Mouse (Mus musculus): ENCODE data around the gene Lysmd4. TPM values are rescaled to one million over a fixed set of nuclear protein-coding genes. Genes with fewer than 3 reads are reported as not detected.

Gene Lysmd4
- total RNA-seq (2021), result 10 to 100 TPM; 14.2 to 14.4 TPM

DNA sequence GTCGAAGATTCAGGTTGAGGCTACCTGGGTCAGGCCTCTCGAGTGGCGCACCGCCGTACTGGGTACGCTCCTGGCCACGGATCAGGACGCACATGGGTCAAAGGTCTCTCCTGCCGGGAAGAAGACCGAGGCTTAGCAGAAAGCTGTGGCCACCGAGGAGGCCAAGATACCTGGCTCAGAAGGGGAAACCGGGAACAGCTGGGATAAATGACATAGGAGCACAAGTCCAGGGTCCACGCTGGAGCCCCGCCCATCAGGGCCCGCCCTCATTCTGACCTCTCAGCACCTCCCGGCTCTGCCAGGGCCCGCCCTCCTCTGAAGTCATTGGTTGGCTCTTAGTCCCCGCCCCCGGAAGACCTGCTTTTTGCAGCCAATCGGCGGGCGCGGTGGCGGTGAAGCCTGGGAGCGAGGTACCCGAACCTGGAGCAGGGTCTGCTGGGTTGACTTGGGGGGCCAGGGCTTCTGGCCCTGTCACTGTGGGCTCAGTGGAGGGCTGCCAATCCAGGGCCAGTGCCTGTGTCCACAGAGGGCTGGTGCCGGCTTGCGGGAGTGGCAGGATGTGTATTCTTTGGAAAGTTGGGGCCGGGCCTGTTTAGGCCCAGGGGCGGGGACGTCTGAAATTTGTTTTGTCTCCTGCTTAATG, at the start of gene Lysmd4:
Gene Lysmd4 (plus strand): TSS at position 325 of the 643 bp plus-strand sequence.
- DNase-seq, result peak; percentile 98

DNA sequence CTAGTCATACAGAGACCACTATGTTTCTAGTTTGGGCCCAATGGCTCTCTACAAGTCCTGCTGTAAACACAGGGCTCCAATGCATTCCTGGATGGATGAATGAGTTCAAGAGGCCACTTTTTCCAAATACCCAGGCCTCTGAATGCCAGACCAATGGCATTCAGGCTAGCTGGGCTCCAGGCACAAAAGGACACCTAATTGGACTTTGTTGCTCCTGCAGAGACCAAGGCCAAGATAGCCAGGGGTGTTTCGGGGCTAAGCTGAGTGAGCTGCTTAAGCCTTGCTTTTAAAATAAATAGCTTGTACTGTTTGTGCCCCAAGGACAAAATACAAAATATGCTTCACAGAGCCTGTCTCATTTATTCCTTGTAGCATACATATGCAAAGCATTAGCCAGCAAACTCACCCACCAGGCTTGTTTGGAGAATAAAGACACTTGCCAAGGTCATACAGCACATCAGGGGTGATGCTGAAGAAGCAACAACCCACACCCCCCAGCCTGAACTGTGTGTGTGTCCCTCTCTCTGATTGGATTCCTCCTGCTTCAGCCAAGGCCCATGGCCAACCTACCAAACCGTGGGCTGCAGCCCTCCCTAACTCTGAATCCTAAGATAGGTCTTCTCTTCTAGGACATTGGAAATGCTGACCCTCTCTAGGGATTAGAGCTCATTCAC, 48.7 kb upstream of the Lysmd4 start:
- no peak for DNase-seq

DNA sequence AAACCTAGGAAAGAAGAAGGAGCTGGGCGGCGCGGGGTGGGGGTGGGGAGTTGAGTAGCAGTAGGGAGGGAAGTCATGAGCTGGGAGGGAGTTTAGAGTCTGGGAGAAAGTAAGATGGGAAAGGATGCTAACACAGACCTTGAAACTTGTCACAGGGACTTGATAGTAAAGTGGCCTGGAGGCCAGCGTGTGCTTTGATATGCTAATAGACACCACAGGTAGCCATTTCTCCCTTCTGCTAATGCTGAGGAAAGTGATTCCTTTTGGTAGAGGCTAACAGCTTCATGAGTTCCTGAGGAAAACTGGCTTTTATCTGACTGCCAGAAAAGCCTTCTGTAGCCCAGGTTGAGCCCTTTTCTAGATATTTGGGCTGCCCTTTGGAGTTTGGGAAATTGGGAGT, 38.6 kb upstream of the Lysmd4 start:
- DNase-seq, result no peak

DNA sequence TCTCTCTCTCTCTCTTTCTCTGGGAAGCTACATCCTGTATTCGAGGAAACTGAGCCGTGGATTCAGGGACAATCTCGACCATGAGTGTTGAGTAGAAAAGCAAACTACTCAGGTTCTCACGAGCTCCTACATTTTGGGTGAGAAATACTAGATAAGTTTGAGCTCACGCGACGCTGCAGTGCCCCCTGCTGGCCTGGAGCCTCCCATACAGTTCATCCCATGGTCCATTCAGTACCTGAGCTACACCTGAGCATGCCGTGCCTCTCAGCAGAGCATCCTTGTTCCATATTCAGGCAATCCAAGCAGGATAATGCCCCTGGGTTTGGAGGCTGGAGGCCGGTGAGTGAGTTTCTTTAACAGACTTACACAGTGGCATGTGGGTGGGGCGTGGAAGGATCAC, 22.9 kb upstream of the Lysmd4 start:
- peak; percentile 81 for DNase-seq

DNA sequence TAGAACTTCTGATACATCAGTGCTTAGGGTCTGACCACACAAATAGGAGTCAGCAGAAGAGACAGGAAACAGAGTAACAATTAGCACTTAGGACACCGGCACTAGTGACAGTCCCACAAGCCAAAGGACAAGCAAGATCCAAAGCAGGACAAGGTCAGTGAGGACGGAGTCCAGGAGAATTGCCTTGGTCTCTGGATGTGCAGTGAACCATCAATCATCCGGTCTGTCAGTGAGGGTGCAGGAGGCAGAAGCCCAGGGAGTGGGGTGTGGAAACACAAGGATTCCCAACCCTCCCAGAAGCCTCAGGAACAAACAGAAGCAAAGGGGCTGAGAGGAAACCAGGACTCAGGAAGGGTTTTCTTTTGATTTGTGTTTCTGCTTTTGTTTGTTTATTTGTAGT, 18.7 kb upstream of the Lysmd4 start:
- no peak for DNase-seq

DNA sequence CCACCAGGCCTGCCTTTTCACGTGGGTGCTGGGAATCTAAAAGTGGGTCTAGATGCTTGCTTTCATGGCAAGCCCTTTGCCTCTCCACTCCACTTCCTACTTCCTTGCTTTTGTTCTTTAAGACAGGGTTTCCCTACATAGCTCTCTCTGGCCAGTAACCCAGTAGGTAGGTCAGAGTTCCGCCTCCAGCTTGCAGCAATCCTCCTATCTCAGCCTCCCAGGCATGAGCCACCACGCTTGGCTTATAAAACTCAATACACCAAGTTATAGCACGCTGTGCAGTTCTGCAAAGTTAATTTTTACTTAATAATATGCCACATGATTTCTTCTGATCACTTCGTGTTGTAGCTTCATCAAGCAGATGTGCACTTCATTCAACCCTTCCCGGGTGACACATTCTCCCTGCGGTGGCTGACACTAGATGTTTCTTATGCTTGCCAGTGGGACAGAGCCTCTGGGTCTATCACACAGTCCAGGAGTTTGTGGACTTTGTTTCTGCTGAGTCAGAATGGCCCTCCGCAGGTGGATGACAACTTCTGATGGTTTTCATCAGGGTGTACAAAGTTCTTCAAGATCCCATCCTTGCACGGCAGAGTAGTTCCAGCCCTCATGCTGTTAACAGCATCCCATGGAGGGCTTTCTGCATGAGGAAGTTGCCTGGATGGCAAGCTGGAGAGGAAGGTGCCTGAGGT, 16.5 kb upstream of the Lysmd4 start:
- DNase-seq, result no peak

DNA sequence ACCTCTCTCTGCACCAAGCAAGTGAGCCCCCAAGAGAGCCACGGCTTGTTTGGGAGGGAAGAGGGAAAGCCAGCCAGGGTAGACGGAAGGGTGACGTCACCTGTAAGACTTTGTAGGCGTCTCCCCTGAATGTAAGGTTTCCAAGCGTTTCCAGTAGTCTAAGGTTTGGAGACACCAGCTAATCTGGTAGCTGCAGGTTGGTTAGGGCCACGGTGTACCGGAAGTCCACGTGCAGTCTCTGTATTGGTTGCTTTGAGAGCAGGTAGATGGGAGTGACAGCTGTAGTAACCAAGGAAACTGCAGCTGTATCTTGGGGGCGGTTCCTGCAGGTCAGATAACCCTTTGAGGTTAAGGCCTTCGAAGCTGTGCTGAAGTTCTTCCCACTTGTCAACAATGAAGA, 15.8 kb upstream of the Lysmd4 start:
- DNase-seq, result no peak

DNA sequence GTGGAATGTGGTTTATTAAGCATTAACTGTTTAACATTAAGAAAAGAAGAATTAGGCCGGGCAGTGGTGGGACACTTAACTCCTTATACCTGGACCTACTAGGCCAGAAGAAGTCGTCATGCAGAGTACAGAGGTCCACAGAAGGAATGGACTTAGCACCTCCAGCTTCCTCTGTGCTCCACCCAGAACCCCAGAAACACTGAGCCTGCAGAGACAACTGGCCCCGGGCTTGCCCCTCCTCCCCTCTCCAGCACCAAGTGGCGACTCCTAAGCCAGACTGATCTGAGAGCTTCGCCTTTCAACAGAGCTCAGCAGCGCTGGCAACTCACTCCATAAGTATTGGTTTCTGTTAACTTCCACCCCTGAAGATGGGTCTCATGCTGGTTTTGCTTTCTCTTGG, 14.6 kb upstream of the Lysmd4 start:
- no peak for DNase-seq

DNA sequence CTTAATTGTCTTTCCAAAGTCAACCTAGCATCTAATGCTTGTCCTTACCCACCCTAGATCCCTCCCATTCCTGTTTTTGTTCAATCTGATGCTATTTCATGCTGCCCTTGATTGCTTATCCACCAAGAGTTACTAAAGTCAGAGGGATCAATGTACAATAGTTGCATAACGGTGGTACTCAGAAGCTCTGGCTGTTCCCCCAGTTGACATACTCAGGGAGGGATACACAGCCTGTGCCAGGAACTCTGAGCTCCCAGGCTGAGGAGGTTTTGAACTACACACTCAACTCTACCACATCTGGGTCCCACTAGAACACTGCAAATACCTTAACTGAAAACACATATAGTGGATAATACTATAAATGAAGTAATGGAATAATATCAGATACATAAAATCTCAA, 14.0 kb upstream of the Lysmd4 start:
- DNase-seq, result no peak

DNA sequence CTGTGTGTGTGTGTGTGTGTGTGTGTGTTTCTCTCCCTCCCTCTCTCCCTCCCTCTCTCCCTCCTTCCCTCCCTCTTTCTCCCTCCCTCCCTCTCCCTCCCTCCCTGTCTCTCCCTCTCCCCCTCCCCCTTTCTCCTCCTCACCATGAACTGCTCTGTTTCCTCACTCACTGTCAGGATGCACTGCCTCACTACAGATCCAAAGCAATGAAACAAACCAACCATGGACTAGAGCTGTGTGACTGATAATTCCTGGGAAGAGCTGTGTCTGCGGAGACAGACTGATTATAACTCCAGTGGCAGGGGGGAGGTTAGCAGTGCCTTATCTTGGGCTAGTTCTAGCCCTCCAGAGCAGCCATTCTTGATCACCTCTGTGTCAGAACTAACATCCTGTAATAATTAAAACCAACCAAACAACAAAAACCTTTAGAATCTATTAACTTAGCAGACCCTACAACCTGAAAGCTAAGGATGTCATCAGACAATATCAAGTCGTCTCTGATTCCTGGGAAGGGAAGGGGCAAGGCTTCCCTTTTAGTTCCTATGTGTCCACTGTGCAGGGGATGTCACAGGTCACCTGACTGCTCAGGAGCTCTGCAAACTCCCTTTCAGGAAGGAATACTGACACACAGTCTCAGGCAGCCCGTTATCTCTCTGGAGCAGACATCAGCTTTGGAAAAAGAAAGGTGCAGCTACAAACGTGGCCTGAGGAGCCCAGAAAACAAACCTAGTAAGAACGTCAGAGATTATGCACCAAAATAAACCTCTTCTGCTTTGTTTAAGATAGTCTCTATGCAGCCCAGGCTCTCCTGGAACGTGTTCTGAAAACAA, 12.1 kb upstream of the Lysmd4 start:
- no peak for DNase-seq

DNA sequence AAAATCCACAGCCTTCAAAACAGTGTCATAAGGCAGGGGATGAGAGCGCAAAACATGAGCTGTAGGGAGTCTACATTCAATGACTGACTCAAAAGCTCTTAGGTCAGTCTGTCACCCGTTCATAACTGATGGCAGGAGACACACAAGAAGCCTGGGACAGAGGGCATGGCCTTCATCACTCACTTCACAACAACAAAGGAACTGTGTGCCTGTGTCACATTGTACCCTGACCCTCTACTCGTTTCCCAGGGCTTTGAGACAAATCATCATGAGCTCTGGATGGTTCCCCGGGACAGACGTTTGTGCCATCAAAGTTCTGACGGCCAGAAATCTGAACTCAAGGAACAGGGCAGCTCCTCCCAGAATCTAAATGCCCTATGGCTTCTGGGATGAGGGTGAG, 11.0 kb upstream of the Lysmd4 start:
- no peak for DNase-seq

DNA sequence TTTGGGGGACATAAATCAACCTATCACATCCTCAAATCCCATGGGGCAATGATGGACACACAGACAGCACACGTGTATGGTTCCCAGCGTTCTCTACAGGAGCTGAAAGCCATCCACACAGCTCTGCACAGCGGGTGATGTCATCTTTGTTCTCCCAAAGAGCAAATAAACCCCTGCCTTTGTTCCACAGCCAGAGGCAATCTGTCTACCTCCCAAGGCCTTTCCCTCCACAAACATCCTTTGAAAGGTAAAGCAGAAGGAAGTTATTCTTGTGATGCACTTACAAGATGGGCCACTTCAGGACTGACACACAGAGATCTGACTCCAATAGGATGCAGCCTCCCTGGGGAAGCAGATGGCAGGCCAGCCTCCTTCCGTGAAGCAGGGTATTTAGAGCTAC, 10.4 kb upstream of the Lysmd4 start:
- no peak for DNase-seq

DNA sequence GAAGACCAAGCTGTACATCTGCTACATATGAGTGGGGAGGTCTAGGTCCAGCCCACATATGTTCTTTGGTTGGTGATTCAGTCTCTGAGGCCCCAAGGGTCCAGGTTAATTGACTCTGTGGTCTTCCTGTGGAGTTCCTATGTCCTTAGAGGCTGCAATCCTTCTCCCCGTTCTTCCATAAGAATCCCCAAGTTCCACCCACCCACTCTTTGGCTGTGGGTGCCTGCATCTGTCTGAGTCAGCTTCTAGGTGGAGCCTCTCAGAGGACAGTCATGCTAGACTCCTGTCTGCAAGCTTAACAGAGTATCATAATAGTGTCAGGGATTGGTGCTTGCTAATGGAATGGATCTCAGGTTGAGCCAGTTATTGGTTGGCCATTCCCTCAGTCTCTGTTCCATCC, 8.8 kb upstream of the Lysmd4 start:
- DNase-seq, result no peak

DNA sequence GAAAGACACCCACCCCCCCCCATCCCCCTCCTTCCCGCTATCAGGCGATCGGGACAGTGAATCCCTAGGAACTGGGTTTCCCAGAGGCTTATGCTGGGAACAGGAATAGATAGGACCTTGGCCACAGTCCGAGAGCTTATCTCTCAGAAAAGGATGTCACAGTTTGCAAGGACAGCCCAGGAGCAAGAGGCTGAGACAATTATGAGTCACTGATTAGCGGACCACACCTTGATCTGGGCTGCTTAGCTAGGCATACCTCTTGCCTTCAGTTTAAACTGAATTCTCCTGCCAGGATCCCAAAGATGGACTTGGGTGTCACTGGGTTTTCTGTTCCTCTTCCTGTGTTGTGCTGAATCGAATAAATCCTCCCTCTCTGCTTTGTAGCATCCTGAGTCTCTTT, 6.0 kb upstream of the Lysmd4 start:
- no peak for DNase-seq

DNA sequence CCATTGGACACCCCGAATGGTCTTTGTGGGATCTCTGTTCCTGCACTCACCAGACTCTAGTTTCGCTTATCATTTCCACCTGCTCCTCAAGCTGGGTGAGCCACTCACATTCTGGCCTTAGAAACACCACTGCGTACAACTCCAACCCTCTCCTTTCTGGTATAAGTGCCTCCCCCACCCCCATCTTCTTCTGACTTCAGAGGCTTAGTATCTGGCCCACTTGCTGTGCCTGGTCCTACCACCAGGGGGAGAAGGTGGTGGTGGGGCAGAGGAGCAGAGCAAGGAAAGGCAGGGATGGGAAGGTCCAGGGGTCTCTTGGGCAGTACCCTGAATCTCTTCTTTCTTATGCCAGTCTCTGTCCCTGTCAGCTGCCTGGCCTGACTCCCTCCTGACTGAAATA, 5.3 kb upstream of the Lysmd4 start:
- DNase-seq, result peak; percentile 86

DNA sequence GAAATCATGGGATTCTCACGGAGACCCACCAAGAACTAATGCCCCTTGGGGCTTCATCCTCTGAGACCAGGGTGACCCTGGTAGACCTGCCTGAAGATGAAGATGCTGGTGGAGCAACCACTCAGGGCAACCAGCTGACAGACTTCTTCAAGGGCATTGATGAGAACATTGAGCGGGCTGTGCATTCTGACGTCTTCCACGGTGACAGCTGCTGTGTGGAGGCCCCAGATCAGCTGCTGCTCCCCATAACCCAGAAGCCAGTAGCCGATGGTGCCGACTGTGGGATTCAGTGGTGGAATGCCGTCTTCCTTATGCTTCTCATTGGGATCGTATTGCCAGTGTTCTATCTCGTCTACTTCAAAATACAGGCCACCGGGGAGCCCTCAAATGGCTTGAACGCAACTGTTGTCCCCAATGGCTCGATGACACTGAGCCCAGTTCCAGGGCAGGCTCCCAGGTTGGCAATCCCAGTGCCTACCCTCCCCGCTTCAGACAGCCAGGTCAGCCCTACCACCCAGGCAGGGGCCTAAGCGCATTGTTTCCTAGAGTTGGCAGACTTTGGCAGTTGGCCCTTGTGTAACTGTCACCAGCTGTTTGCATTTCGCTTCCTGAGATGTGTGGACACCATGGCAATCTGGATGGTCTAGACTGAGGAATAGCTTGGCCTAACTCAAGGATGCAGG, 3.7 kb downstream of the Lysmd4 start:
- DNase-seq, result no peak

DNA sequence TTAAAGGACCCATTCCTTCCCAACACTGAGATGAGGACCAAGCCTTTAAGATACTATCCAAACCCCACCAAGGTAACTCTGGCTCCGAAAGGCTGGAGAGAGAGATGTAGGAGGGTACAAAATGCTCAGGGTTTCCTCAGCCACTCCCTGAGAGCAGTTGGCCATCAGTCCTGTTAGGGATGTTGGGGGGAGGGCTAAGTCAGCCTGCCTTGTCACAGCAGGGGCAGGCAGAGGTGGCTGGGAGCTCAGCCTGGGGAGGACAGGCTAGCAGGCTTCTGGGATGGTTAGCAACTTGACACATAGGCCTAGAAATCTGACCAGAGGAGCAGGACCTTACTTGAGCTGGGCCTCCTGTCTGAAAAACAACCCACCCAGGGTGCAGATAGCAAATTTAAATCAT, 5.2 kb downstream of the Lysmd4 start:
- no peak for DNase-seq

DNA sequence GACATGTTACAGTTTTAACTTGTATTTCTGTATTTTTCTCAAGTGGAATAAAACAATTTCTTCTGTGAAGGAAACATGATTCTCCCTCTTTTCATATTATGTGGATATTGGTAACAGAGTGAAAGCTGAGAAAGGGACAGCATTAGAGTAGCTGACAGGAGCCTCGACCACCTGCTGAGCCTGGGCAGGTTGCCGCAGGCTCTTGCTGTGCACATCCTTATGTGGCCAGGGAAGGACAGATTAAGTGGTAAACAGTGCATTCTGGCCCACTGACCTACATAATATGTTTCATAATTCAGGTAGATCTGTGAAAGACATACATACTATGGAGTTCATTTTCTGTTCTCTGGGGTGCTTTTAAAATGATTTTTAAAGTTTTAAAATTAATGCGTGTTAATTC, 6.0 kb downstream of the Lysmd4 start:
- no peak for DNase-seq

DNA sequence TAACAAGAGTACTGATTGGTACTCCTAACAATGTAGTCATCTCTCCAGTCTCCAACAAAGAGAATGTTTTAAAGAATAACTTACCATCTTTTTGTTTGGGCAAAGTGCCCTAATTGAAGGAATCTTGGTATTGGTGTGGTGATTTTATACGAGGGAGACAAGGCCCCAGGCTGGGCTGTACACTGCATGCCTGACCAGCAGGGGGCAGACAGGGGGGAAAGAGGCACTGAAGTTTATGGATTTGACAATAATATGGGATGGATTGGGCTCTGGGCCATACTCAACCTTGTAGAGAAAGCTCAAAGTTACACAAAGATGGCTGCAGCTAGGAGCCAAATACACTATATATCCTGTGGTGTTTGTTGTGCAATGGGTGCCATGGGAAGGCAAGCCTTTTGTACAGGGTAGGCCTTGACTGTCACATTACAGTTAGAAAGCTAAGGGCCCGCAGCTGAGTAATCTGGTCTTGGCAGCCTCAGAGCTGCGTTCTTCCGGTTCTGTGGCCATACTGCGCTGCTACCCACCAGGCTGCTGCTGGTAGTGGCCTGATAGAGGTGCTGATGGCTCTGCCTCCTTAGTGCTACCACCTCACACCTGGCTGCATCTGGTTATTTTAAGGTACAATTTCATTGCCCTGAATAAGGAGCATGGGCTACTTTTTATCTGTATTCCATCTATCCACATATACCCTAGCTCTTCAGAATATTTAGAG, 6.7 kb downstream of the Lysmd4 start:
- peak; percentile 71 for DNase-seq

DNA sequence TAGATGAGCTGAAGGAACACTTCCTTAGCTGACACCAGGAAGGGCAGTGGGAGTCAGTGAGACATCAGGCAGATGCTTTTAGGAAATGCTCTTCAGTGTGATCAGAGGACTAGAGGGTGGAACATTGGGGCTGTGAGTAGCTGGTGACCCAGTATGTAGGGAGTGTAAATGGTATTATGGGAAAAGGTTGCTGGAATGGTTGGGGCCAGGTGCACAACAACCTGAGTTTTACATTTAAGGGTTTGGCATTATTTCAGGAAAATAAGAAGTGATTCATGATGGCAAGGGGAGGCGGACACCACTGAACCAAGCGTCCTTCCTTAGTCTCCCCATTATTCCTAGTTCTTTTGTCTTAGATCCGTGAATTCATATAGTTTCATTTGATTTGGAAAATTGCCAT, 7.4 kb downstream of the Lysmd4 start:
- peak; percentile 9 for DNase-seq

DNA sequence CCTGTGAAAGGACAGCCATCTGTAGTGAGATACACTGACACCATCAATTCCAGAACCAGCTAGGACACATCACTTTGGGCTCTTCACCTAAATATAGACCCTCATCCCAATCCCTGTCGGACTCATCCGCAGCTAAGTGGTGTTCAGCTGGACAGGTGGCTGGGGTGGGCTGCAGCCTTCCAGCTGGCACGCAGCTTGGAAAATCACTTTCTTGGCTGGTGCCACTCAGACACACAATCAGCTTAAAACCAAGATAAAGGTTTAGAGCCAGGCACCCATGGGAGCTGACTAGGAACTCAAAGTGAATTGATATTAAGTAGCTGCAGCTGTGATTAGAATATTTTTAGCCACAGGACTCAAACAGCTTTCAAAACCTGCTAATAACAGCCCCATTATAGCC, 7.9 kb downstream of the Lysmd4 start:
- peak; percentile 82 for DNase-seq

DNA sequence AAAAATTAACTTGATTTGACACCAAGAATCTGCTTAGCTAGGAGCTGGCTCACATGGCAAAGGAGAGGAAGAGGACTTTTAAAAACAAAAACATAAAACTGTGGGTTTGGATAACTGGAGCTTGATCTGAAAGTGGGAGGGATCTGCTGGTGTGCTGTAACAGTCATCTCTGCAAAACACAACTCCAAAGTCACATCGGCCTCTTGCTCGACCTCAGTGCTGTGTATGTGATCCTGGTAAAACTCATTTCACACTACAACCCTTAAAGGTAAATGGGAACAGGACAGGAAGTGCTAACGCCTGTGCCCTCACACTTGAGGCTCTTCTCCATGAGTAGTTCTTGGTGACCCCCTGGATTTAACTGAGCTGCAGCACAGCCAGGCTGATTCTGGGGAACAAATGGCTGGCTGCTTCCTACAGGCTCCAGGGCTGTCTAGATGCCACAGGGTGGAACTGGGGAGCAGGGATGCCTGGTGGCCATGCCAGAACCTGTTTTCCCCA, 8.3 kb downstream of the Lysmd4 start:
- peak; percentile 21 for DNase-seq

Data from heart, postnatal 4 days (tissue).